Mouse (Mus musculus): ENCODE data around the gene Zbtb8b.
"Not testable (repeated sequence)": the region's sequence is repeated elsewhere in the genome, so short reads cannot be mapped to it uniquely, and the experiment has no call there.

Zbtb8b gene

GRCm38 (mm10) chr4:129415892-129416291 is 24.8 kb downstream of the Zbtb8b start:
- DNase-seq: no peak

- DNase-seq: no peak
Measured at GRCm38 (mm10) chr4:129410991-129411390, 29.7 kb downstream of the Zbtb8b start.

- DNase-seq: not testable (repeated sequence)
Measured at GRCm38 (mm10) chr4:129410532-129410931, 30.1 kb downstream of the Zbtb8b start.

- peak; percentile 78 to 88 for DNase-seq
Measured at GRCm38 (mm10) chr4:129406447-129406846, 34.2 kb downstream of the Zbtb8b start.

GRCm38 (mm10) chr4:129399813-129400212 is 40.8 kb downstream of the Zbtb8b start:
- no peak for DNase-seq

- DNase-seq: no peak
Measured at GRCm38 (mm10) chr4:129396960-129397359, 43.7 kb downstream of the Zbtb8b start.

- peak in 1 of 2 experiments; percentile 44 for DNase-seq
Measured at GRCm38 (mm10) chr4:129394089-129394870, 46.4 kb downstream of the Zbtb8b start.

- no peak for DNase-seq
Measured at GRCm38 (mm10) chr4:129390936-129391557, 49.6 kb downstream of the Zbtb8b start.

- DNase-seq: no peak
Measured at GRCm38 (mm10) chr4:129390216-129390743, 50.4 kb downstream of the Zbtb8b start.

GRCm38 (mm10) chr4:129388404-129388803 is 52.2 kb downstream of the Zbtb8b start:
- no peak for DNase-seq

GRCm38 (mm10) chr4:129386989-129387388 is 53.7 kb downstream of the Zbtb8b start:
- DNase-seq: no peak

GRCm38 (mm10) chr4:129386269-129386946 is 54.2 kb downstream of the Zbtb8b start:
- no peak for DNase-seq

GRCm38 (mm10) chr4:129385685-129386084 is 55.0 kb downstream of the Zbtb8b start:
- DNase-seq: no peak

- DNase-seq: peak; percentile 56 to 72
Measured at GRCm38 (mm10) chr4:129384440-129384839, 56.2 kb downstream of the Zbtb8b start.

- DNase-seq: no peak
Measured at GRCm38 (mm10) chr4:129383586-129383985, 57.1 kb downstream of the Zbtb8b start.

- no peak for DNase-seq
Measured at GRCm38 (mm10) chr4:129382488-129382887, 58.2 kb downstream of the Zbtb8b start.

- no peak for DNase-seq
Measured at GRCm38 (mm10) chr4:129382029-129382428, 58.6 kb downstream of the Zbtb8b start.

- DNase-seq: no peak
Measured at GRCm38 (mm10) chr4:129381148-129381547, 59.5 kb downstream of the Zbtb8b start.

GRCm38 (mm10) chr4:129379805-129380204 is 60.8 kb downstream of the Zbtb8b start:
- DNase-seq: no peak

GRCm38 (mm10) chr4:129377601-129378390 is 62.9 kb downstream of the Zbtb8b start, which contains the start of gene Zbtb8a:
TSS of gene Zbtb8a (minus strand) at chr4:129378116.
- DNase-seq: peak; percentile 66 to 77

- DNase-seq: peak; percentile 61 to 77
Measured at GRCm38 (mm10) chr4:129376961-129377545, 63.6 kb downstream of the Zbtb8b start.

GRCm38 (mm10) chr4:129375821-129376220 is 64.8 kb downstream of the Zbtb8b start:
- DNase-seq: no peak

Measured in kidney, postnatal 4 days (tissue).